Mouse (Mus musculus) cortical plate, adult 2 months (tissue): ENCODE measurements around the gene St8sia1. TPM values are rescaled to one million over a fixed set of nuclear protein-coding genes. Genes with fewer than 3 reads are reported as not detected.

Experiments used
- H3K27ac ChIP-seq: fragments of 200-500 bp; 2 replicates; pipeline ENCODE4 v1.5.1; 2012; ENCODE audit warnings: low read length, control low read depth, inconsistent platforms; ENCODE audit not compliant: insufficient read depth
- H3K4me1 ChIP-seq: fragments of 200-500 bp; 2 replicates; pipeline ENCODE4 v1.6.1; 2011; ENCODE audit warnings: low read length; ENCODE audit not compliant: control insufficient read depth, insufficient read depth
- H3K4me3 ChIP-seq: fragments of 200-500 bp; 2 replicates; pipeline ENCODE4 v1.5.1; 2011; ENCODE audit warnings: mild to moderate bottlenecking, low read length, control low read depth; ENCODE audit not compliant: insufficient read depth
- CTCF ChIP-seq: fragments of 200-500 bp; IDR thresholded peaks from 2 replicates; pipeline ENCODE4 v1.5.1; 2011; ENCODE audit warnings: mild to moderate bottlenecking, control low read depth, low read length; ENCODE audit not compliant: insufficient read depth; ENCODE audit errors: extremely low read depth
- POLR2A ChIP-seq: fragments of 200-500 bp; IDR thresholded peaks from 2 replicates; pipeline ENCODE4 v1.6.1; 2011; ENCODE audit warnings: mild to moderate bottlenecking, low read length, control low read depth; ENCODE audit not compliant: insufficient read depth; ENCODE audit errors: extremely low read depth
- polyA plus RNA-seq: library from polyadenylated mRNA; depleted of rRNA; stranded (reverse); fragments of >200 nt; gene quantifications from 2 replicates; pipeline ENCODE4 v1.2.3, GENCODE M21; 2012

Gene St8sia1
- polyA plus RNA-seq, 1 experiment: 9.0 TPM

DNA sequence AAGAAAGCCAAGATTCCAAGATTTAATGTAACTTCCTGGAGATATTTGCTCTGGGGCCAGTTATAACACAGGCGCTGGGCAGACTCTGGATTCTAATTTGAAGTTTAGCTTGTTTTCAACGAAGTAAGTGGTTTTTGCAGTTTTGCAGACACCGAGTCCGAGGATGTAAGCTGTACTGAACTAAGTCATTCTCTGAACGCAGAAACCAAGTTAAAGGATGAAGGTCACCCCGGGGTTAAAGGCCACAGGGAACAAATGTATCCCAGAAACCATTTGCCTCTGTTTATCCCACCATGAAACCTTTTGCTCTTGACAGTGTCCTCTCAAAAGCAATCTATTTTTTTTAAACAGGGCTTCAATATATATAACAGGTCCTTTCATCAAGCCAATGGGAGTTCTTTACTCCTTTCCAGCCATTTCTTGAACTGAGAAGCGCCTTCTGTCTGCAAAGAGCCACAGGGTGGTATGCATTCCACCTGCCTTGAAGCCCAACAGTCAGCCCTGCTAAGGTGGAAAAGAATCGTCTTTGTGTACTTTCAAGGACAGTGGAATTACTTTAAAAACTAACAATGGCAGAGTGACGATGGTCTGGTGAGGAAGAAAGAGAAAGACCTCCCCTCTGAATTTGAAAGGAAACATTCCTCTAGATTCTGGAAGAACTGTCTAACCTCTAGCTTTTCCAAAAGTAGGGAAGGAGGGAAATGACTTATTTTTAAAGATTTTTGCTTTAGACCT is 2.4 kb downstream of the St8sia1 start:
- no peak overlapping the region for H3K27ac ChIP-seq
- peak overlapping the region; percentile 63 for H3K4me3 ChIP-seq
- TF ChIP-seq POLR2A (no peak), CTCF (no peak)
- H3K4me1 ChIP-seq: no peaks in the 10 kb centered on the region

DNA sequence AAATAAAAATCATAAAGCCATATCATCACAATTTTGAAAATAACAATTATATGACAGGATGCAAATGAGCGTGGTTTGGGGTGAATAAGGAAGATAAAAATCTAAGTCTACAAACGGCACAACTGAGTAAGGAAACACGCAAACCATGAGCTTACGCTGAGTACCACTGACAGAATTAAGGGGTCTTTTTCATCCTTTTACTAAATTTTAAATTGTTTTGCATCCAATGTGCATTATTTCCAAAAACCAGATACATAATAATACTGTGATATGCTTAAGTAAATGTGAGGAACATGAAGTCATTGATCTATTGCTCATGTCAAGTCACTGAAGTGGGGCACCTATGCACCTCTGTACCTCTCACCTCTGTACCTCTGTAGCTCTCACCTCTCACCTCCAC is 7.7 kb downstream of the St8sia1 start:
- Histone ChIP-seq H3K4me1 (peaks cover 2% of the 10 kb centered on the region), H3K27ac (no peak overlapping the region), H3K4me3 (no peak overlapping the region)
- TF ChIP-seq POLR2A (no peak), CTCF (no peak)

DNA sequence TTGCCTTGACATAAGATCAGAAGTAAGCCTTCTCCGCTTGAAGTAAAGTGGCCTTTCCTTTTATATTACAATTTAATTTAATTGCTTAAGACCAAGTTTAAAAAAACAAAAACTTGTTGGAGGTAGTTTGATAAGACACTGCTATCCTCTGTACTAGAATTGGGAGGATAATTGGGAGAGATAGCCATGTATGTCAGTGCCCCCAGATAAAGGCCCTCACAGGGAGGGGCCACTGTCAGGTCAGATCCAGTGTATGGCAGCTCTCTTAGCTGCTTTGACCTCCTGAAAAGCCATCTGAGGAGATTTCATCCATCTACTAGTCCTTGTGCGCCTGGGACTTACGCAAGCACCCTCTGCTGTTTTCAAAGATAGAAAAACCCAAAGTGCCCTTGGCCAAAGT is 9.0 kb downstream of the St8sia1 start:
- Histone ChIP-seq H3K4me3 (no peak overlapping the region), H3K27ac (no peak overlapping the region), H3K4me1 (peaks cover 3% of the 10 kb centered on the region)
- TF ChIP-seq POLR2A: no peak
- no peak for TF ChIP-seq CTCF

DNA sequence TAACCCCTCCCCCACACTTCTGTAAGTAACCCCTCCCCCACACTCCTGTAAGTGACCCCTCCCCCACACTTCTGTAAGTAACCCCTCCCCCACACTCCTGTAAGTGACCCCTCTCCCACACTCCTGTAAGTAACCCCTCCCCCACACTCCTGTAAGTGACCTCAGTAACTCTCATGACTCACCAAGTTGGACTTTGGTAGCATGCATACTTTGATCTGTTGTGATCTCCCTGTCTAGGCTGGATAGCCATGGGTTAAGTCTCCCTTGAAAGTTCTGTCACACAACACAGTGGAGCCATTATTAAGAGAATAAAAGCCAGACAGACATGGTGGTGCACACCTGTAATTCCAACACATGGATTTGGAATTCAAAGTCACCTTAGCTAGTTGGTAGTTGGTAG is 11.1 kb downstream of the St8sia1 start:
- no peak overlapping the region for H3K27ac ChIP-seq
- TF ChIP-seq POLR2A (no peak), CTCF (no peak)
- H3K4me3 ChIP-seq: no peak overlapping the region
- peaks cover 10% of the 10 kb centered on the region for H3K4me1 ChIP-seq

DNA sequence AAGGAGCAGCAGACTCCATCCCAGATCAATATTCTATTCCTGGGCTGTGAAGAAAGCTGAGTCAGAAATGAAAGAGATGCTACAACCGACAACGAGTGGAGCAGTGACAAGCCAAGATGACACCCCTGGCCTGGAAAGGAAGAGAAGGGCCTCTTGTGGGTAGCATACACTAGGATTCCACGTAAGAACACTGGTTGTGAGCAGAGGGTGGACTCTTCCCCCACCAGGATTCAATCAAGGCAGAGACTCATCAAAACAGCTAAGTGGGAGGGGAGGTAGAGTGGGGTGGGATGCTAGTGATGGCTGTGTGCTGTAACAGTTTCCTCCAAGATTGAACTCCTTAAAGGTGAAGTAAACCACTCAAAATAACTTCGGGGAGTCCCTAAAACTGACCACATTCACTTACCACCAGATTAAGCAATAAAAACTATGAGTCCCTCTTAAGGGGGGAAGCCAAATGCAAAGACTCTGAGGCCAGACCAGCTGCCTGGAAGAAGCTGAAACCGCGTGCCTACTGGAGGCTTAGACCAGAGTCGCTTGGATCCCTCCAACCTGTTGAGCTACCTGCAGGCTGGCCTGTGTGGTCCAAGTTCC is 11.8 kb downstream of the St8sia1 start:
- Histone ChIP-seq H3K4me3 (no peak overlapping the region), H3K4me1 (peaks cover 10% of the 10 kb centered on the region), H3K27ac (no peak overlapping the region)
- TF ChIP-seq POLR2A (no peak), CTCF (no peak)

DNA sequence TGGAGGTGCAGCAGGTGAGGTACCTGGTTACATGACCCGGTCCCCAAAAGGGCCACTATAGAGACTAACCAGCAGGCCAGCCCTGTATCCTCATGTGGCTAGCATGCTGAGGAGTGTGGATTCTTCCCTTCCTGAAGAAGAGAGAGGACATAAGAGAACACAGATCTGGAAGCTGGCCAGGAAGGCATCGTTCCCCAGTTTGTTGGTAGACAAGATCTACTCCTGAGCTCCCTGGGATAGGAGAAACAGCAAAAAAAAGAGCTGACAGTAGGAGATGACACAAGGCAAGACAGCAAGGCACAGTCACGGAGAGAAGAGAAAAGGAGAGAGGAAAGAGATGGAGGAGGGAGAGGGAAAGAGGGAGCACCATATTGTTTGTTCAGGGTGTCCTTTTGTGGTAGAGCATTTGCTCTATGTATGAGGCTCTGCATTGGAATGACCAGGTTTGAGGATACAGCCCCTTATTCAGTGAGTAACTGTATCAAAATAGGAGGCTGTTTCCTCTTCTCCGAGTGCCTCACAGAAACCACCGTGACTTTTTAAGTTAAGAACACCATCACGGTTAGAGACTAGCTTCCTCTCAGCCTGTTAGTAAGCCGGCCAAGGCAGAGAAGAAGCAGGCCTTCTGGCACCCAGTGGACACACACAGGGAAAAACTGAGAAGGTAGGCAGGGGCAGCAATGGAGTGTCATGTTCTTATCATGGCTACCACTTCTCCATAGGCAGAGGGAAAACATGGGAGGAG is 12.5 kb downstream of the St8sia1 start:
- Histone ChIP-seq H3K4me1 (peaks cover 10% of the 10 kb centered on the region), H3K27ac (no peak overlapping the region), H3K4me3 (no peak overlapping the region)
- TF ChIP-seq POLR2A (no peak), CTCF (no peak)

DNA sequence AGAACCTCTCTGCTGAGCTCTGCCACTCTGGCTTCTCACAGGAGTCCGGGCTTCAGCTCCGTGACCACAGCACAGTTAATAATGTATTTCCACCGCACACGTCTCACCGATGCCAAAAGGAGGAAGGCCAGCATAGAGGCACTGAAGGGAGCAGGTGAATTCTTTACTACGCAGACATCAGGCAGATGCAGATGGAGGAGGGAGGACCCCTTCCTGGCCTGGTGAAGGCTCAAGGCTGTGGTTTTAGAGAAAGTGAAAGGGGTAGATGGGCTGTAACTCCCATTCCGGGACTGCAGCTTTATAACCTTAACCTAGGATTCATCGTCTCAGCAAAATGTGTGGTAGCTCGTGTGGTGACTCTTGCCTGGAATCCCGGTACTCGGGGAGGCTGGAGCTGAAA is 13.9 kb downstream of the St8sia1 start:
- H3K27ac ChIP-seq: no peak overlapping the region
- TF ChIP-seq POLR2A: no peak
- TF ChIP-seq CTCF: no peak

DNA sequence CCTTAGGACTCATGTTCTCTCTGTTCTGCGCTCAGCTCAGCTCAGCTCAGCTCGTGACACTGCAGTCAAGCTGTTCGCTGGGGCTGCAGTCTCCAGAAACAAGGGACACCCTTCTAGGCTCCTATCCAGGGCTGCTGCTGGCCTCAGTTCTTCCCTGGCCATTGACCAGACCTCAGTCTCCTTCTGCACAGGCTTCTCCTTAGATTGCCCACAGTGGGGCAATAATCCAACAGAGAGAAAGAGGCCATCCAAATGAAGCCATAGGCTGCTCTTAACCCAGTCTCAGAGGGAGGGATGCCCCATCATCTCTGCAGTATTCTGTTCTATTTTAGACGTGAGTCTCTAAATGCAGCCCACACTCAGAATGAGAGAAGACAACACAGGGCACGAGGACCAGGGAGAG is 15.3 kb downstream of the St8sia1 start:
- no peak for TF ChIP-seq CTCF
- TF ChIP-seq POLR2A: no peak; the same call in 1 of the 2 replicates
- H3K4me1 ChIP-seq: peaks cover 11% of the 10 kb centered on the region
- no peak overlapping the region for H3K4me3 ChIP-seq
- H3K27ac ChIP-seq: 0 out of 2 replicates have a peak overlapping the region, but pooled peaks have one; percentile 61

More for the DNA sequence above, 13.9 kb downstream of the St8sia1 start:
- no peak overlapping the region for H3K4me3 ChIP-seq
- peaks cover 11% of the 10 kb centered on the region for H3K4me1 ChIP-seq

DNA sequence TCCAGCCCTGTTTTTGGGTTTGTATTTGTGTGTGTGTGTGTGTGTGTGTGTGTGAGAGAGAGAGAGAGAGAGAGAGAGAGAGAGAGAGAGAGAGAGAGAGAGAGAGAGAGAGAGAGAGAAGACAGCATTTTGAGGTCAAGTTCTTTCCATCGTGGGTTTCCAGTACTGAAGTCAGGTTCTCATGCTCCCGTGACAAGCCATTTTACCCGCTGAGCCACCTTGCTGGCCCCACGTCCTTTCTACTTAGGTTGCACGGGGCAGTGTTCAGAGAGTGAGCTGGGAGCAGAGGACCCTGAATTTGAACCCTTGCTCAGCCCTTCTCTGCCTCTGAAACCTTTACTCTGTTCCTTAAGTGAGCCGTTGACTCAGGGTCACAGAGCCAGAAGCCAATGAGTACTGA is 17.2 kb downstream of the St8sia1 start:
- Histone ChIP-seq H3K4me1 (peaks cover 10% of the 10 kb centered on the region), H3K27ac (no peak overlapping the region), H3K4me3 (no peak overlapping the region)
- TF ChIP-seq CTCF: no peak
